Mouse (Mus musculus) kidney, embryonic 14.5 days (tissue): ENCODE data around the gene Gadl1. TPM values are rescaled to one million over a fixed set of nuclear protein-coding genes. Genes with fewer than 3 reads are reported as not detected.
"Not testable (repeated sequence)": the region's sequence is repeated elsewhere in the genome, so short reads cannot be mapped to it uniquely, and the experiment has no call there.

Experiments used
- ATAC-seq: fragments of 200-750 bp; cut with Nextera tagmentation; 2 replicates; pipeline ENCODE4 v1.8.0; 2017; ENCODE audit warnings: moderate number of reproducible peaks, mild to moderate bottlenecking, moderate TSS enrichment, moderate library complexity; ENCODE audit not compliant: low FRiP score, low TSS enrichment
- H3K27ac ChIP-seq: fragments of 300-500 bp; sonication (generic); 2 replicates; pipeline ENCODE4 v1.5.1; 2014; ENCODE audit warnings: low read depth, mild to moderate bottlenecking, low read length, moderate library complexity, mixed read lengths
- H3K27me3 ChIP-seq: fragments of 300-500 bp; sonication (generic); 2 replicates; pipeline ENCODE4 v1.6.1; 2014; ENCODE audit warnings: mild to moderate bottlenecking, low read length; ENCODE audit not compliant: control insufficient read depth, insufficient read depth
- H3K36me3 ChIP-seq: fragments of 300-500 bp; sonication (generic); 2 replicates; pipeline ENCODE4 v1.6.1; 2014; ENCODE audit warnings: low read length, mixed read lengths; ENCODE audit not compliant: control insufficient read depth, insufficient read depth
- H3K4me1 ChIP-seq: fragments of 300-500 bp; sonication (generic); 2 replicates; pipeline ENCODE4 v1.6.1; 2014; ENCODE audit warnings: low read length, mixed read lengths; ENCODE audit not compliant: control insufficient read depth, insufficient read depth
- H3K4me2 ChIP-seq: fragments of 300-500 bp; sonication (generic); replicated peaks from 2 replicates; pipeline ENCODE4 v1.6.1; 2014; ENCODE audit warnings: low read depth, mild to moderate bottlenecking, low read length
- H3K4me3 ChIP-seq: fragments of 300-500 bp; sonication (generic); 2 replicates; pipeline ENCODE4 v1.5.1; 2014; ENCODE audit warnings: mild to moderate bottlenecking, low read length
- H3K9ac ChIP-seq: fragments of 300-500 bp; sonication (generic); 2 replicates; pipeline ENCODE4 v1.6.1; 2014; ENCODE audit warnings: low read depth, mild to moderate bottlenecking, low read length, moderate library complexity
- H3K9me3 ChIP-seq: fragments of 300-500 bp; sonication (generic); 2 replicates; pipeline ENCODE4 v1.6.1; 2016; ENCODE audit warnings: low read length; ENCODE audit not compliant: control insufficient read depth
- WGBS: fragments of 180-500 bp; shearing (Covaris S2); extraction: QIAGEN DNeasy Blood & Tissue Kit; methylation state at CpG from one replicate; pipeline ENCODE4 v1.1.7; 2014; 5-methylcytosine and 5-hydroxymethylcytosine counted together
- polyA plus RNA-seq: library from polyadenylated mRNA; unstranded; fragments of >200 nt; fragmentation: Nextera tagmentation; extraction: Ambion mirVana; gene quantifications from 2 replicates; pipeline ENCODE4 v1.2.1, GENCODE M21; 2014

Gadl1 gene
- polyA plus RNA-seq, 1 experiment from 2014 or later: 0.60 TPM

- no peak overlapping the region for H3K9ac ChIP-seq
- H3K4me1 ChIP-seq: no peaks in the 10 kb centered on the region
- 68% methylated on average over 1 of the region's 1 CpGs for WGBS
- H3K36me3 ChIP-seq: no peaks in the 10 kb centered on the region
- H3K4me3 ChIP-seq: no peak overlapping the region
- no peaks in the 10 kb centered on the region for H3K9me3 ChIP-seq
- no peak for ATAC-seq
- no peaks in the 10 kb centered on the region for H3K27me3 ChIP-seq
- H3K4me2 ChIP-seq: no peak overlapping the region
- no peak overlapping the region for H3K27ac ChIP-seq
Measured at GRCm38 (mm10) chr9:116049985-116050384, 140.7 kb downstream of the Gadl1 start.

GRCm38 (mm10) chr9:116053976-116054375 lies 144.7 kb downstream of the Gadl1 start:
- WGBS: 46% methylated on average over 8 of the region's 8 CpGs
- Histone ChIP-seq H3K27ac (no peak overlapping the region), H3K9ac (no peak overlapping the region), H3K4me1 (no peaks in the 10 kb centered on the region), H3K27me3 (no peaks in the 10 kb centered on the region), H3K36me3 (no peaks in the 10 kb centered on the region), H3K4me3 (no peak overlapping the region), H3K9me3 (no peaks in the 10 kb centered on the region; the same call in 1 of the 2 replicates), H3K4me2 (no peak overlapping the region)
- ATAC-seq: no peak

DNA sequence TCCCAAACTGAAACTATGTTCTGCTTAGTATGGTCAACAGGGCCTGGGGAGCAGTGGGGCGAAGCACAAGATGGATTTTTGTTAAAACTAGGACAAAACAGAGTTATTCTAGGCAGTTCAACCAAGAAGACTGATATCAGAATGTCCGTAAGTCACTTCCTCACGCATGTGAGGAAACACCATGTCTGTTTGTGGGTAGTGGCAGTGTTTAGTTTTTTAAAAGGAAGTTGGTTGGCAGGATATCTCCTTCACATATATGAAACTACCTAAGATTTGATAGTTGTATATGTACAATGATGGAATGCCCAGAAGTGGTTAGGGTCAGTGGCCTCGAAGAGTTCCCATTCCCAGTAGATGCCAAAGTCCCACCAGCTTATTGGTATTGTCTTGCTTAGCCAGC lies 149.2 kb downstream of the Gadl1 start:
- no peak for ATAC-seq
- Histone ChIP-seq H3K27ac (no peak overlapping the region), H3K9me3 (no peaks in the 10 kb centered on the region; the same call in 1 of the 2 replicates), H3K4me1 (no peaks in the 10 kb centered on the region), H3K27me3 (no peaks in the 10 kb centered on the region), H3K4me3 (no peak overlapping the region), H3K36me3 (no peaks in the 10 kb centered on the region), H3K4me2 (no peak overlapping the region), H3K9ac (no peak overlapping the region)
- WGBS: 91% methylated on average over 4 of the region's 4 CpGs

DNA sequence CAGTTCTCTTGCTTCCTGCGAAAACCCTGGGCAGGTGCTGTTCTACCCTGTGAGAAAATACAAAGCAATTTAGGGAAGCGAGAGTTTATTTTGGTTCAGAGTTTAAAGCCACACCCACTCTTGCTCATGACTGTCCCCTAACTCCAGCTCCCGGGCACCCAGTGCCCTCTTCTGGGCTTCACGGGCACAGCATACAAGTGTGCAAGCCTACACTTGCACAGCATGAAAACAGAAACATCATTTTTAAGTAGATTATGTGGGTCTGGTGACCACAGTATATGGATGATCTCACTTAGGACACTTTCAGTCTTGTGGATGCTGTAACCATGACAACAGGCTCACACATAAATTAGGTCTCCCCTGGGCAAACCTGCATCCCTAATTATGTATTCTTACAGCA lies 149.9 kb downstream of the Gadl1 start:
- H3K27me3 ChIP-seq: no peaks in the 10 kb centered on the region
- WGBS: 71% methylated on average over 4 of the region's 4 CpGs
- H3K9me3 ChIP-seq: no peaks in the 10 kb centered on the region; the same call in 1 of the 2 replicates

GRCm38 (mm10) chr9:116060691-116061090 lies 151.4 kb downstream of the Gadl1 start:
- Histone ChIP-seq H3K9ac (no peak overlapping the region), H3K4me1 (no peaks in the 10 kb centered on the region), H3K27ac (no peak overlapping the region), H3K27me3 (no peaks in the 10 kb centered on the region), H3K4me3 (no peak overlapping the region), H3K36me3 (no peaks in the 10 kb centered on the region), H3K4me2 (no peak overlapping the region), H3K9me3 (no peaks in the 10 kb centered on the region; the same call in 1 of the 2 replicates)
- ATAC-seq: no peak
- 11% methylated on average over 4 of the region's 4 CpGs for WGBS

More for the DNA sequence above, 149.9 kb downstream of the Gadl1 start:
- no peaks in the 10 kb centered on the region for H3K4me1 ChIP-seq
- H3K36me3 ChIP-seq: no peaks in the 10 kb centered on the region
- no peak overlapping the region for H3K27ac ChIP-seq
- H3K4me3 ChIP-seq: no peak overlapping the region
- H3K9ac ChIP-seq: no peak overlapping the region
- no peak for ATAC-seq
- no peak overlapping the region for H3K4me2 ChIP-seq

DNA sequence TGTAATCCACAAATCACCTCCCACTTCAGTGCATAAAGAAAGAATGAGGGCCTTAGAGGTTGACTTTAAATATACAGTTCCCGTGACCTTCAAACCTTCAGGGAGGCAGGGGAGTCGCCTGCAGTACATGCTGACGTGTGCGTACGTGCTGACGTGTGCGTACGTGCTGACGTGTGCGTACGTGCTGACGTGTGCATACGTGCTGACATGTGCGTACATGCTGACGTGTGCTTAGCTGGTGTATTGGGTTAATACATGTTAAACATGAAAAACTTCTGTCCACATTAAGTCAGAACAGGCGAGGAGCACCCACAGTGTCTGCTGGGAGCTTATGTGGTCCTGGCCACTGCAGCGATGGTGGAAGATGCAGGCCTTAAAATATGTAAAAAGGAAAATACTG lies 155.5 kb downstream of the Gadl1 start:
- H3K9ac ChIP-seq: no peak overlapping the region
- H3K4me3 ChIP-seq: no peak overlapping the region
- no peak for ATAC-seq
- no peak overlapping the region for H3K4me2 ChIP-seq
- no peaks in the 10 kb centered on the region for H3K4me1 ChIP-seq
- no peaks in the 10 kb centered on the region for H3K9me3 ChIP-seq
- H3K27ac ChIP-seq: no peak overlapping the region
- WGBS: 83% methylated on average over 17 of the region's 17 CpGs
- H3K27me3 ChIP-seq: no peaks in the 10 kb centered on the region
- H3K36me3 ChIP-seq: no peaks in the 10 kb centered on the region

GRCm38 (mm10) chr9:116071561-116071960 lies 162.3 kb downstream of the Gadl1 start:
- not testable (repeated sequence) for H3K4me3 ChIP-seq, H3K9me3 ChIP-seq, H3K4me2 ChIP-seq, H3K36me3 ChIP-seq, H3K4me1 ChIP-seq, H3K9ac ChIP-seq, H3K27me3 ChIP-seq, H3K27ac ChIP-seq, ATAC-seq
- 94% methylated on average over 1 of the region's 1 CpGs for WGBS

DNA sequence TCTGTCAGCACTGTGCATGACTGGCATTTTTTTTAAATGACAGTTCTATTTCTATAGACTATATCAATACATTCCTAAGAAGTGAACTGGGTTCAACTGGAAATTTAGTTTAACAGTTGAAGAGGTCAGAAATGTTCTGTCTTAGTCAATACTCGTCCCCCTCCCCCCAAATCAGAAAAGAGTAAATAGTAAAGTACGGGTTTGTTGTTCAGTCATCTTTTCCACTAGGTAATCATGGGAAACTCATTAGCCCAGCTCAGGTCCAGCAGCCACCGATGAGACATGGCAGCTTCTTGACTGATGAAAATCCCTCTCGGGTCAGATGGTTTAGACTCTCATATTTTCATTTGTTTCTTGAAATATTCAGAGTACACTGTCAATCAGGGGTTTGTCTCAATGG lies 166.9 kb downstream of the Gadl1 start:
- Histone ChIP-seq H3K9me3 (no peaks in the 10 kb centered on the region; the same call in 1 of the 2 replicates), H3K4me3 (no peak overlapping the region), H3K27me3 (no peaks in the 10 kb centered on the region), H3K4me1 (no peaks in the 10 kb centered on the region), H3K4me2 (no peak overlapping the region), H3K9ac (no peak overlapping the region), H3K27ac (no peak overlapping the region), H3K36me3 (no peaks in the 10 kb centered on the region)
- 78% methylated on average over 4 of the region's 4 CpGs for WGBS
- ATAC-seq: no peak

DNA sequence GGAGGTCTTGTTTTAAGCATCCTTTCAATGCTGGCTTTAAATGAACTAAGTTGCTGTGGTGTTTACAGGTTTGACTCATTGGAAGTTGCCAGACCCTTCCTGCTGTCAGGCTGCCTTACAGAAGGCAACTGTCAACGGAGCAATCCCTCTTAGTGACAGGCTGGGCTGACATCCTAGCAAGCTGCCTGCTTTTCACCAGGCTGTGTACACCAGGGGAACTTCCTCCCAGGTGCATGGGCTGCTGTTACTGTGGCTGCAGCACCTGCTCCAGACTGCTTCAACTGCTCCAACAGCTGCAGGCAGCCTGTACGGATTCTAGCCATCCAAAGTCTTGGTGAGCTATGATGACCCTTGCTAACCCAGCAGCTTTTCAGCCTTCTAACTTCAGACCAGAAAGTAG lies 167.7 kb downstream of the Gadl1 start:
- H3K27ac ChIP-seq: no peak overlapping the region
- H3K36me3 ChIP-seq: no peaks in the 10 kb centered on the region
- no peak overlapping the region for H3K4me2 ChIP-seq
- ATAC-seq: no peak
- H3K9ac ChIP-seq: no peak overlapping the region
- H3K27me3 ChIP-seq: no peaks in the 10 kb centered on the region
- no peak overlapping the region for H3K4me3 ChIP-seq
- no peaks in the 10 kb centered on the region; the same call in 1 of the 2 replicates for H3K9me3 ChIP-seq
- WGBS: 73% methylated on average over 2 of the region's 2 CpGs
- no peaks in the 10 kb centered on the region for H3K4me1 ChIP-seq
